Mouse (Mus musculus): ENCODE data around the gene A030003K21Rik.

A030003K21Rik gene

DNA sequence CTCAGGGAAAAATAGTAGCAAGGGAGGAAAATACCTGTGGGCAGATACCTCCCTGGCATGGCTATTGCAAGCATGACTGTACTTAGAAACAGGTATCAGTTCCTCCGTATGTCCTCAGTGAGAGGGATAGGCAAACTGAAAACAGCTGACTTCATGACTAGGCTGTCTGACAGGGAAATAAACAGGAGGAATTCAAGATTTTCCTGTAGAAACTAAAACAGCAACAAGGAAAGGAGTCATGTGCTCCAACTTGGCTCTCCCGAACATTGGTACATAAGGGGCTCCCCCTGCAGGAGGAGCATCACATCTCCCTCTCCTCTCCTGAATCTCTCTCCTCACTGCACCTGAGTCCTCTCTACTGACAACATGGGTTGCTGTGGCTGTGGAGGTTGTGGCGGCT is 30.2 kb downstream of the A030003K21Rik start, which contains the start of gene A030005L19Rik:
A030005L19Rik (plus strand) TSS at position 301 of the 400 bp plus-strand sequence.
- no peak for DNase-seq (ENCODE audit: low read depth, low spot score)

DNA sequence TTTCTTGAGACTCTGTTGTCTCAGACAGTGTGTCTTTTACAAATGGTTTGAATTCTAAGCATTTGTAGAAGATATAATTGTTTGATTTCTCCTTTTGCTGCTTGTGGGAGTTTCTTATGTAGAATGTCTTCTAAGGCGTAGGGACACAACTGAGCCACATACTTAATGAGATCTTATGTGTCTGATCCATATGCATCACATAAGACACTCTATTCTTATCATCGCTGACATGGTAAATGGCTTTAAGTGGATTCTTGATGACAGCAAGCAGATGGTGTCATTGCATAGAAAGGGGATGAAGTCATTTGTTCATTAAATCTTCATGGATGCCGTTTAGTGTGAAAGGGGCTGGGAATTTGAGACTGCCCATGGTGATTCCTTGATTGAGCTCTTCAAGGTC is 37.3 kb downstream of the A030003K21Rik start:
- DNase-seq (ENCODE audit: low read depth, low spot score), result no peak

DNA sequence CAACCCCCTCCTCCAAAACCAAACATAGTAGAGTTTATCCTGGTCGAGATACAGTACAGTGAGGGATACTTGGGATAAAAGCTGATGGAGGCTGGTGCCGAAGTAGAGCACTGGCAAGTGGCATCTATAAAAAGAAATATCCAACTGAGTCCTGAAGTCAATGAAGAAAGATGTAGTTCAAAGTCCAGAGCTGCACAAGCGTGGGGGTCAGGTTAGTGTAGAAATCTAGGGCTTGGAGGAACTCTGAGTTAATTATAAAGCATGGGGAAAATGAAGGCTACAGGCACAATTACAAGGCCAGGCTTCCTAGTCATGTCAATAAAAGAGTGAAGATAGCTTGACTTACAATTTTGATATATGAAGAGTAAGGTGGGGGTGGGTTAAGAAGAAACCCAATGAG is 42.0 kb downstream of the A030003K21Rik start:
- no peak for DNase-seq (ENCODE audit: low read depth, low spot score)

DNA sequence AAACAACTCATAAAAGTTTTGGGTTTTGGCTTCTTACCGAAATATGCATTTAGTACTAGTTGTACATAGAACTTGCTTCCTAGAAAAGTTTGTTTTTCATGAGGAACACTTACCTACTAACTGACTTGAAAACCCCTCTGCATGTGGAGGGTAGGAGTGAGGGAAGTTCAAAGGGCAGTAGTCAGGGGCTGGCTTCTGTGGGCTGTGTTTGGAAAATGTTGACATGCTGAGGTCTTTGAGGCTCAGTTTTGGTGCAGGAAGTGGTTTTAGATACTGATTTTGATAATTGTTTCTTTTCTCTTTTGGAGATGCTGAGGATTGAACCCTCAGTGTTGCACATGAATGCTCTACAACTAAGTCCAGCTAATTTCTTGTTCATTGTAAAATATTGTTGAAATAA is 42.6 kb downstream of the A030003K21Rik start:
- DNase-seq (ENCODE audit: low read depth, low spot score), result no peak

DNA sequence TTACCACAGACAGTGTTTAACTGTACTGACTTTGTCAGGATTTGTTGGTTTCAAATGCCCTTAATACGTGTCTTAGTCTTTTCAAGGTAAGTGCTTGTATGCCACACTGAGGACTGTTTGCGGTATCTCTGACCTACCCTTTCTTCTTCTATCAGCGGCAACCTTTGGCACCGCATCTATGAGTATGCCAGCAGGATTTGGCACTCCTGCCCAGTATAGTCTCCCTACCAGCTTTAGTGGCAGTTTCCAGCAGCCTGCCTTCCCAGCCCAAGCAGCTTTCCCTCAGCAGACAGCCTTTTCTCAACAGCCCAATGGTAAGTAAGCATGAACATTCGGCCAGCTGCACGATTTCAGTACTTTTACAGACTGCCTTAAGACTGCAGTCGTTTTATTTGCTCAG is 49.9 kb downstream of the A030003K21Rik start:
- no peak for DNase-seq (ENCODE audit: low read depth, low spot score)
